Mouse (Mus musculus): ENCODE results near the gene Pdgfra.

DNA sequence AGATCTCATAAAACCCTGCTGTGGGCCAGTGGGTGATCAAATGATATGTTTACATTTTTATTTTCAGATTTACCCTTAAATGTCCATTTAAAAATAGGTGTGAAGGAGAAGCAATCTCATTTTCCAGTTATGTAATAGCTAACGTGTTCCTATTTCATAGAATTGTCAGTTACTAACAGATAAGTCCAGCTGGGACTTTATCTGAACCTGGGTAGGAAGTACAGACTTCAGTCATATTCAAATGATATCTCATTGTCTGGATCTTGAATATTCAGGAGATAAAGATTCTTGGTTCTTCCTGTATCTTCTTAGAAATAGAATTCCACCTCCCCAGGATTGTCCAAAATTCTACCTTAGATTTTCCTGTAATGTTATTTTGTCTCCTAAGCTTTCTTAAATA lies 5.6 kb upstream of the Pdgfra start:
- TF ChIP-seq CTCF (IDR thresholded peaks at IDR 0.05; ENCODE audit: borderline replicate concordance, extremely low read depth, insufficient read depth, insufficient read length) (no peak), POLR2A (IDR thresholded peaks at IDR 0.05; ENCODE audit: borderline replicate concordance, extremely low read depth, insufficient read depth, insufficient read length, poor library complexity, severe bottlenecking) (no peak)
